Mouse (Mus musculus) mesoderm, embryonic 11.5 days (tissue): ENCODE results near the gene Marcksl1.
"Not testable (repeated sequence)": the region's sequence is repeated elsewhere in the genome, so short reads cannot be mapped to it uniquely, and the experiment has no call there.

ENCODE experiments used
- DNase-seq: peaks from one replicate; pipeline ENCODE4 v3.0.0-alpha.2; 2012; ENCODE audit warnings: low read depth, low spot score

The Marcksl1 gene

GRCm38 (mm10) chr4:129509650-129510049 is 3.7 kb upstream of the Marcksl1 start:
- DNase-seq = no peak

- DNase-seq = no peak
Observed at GRCm38 (mm10) chr4:129510723-129511412, 2.5 kb upstream of the Marcksl1 start.

- no peak for DNase-seq
Observed at GRCm38 (mm10) chr4:129511413-129512096, 1.8 kb upstream of the Marcksl1 start.

GRCm38 (mm10) chr4:129513891-129514290 is 510 bp downstream of the Marcksl1 start:
- no peak for DNase-seq

GRCm38 (mm10) chr4:129514300-129514898 is 1.0 kb downstream of the Marcksl1 start:
- peak; percentile 77 for DNase-seq

GRCm38 (mm10) chr4:129516925-129517324 is 3.5 kb downstream of the Marcksl1 start:
- no peak for DNase-seq

GRCm38 (mm10) chr4:129518519-129518918 is 5.1 kb downstream of the Marcksl1 start:
- no peak for DNase-seq

- DNase-seq = no peak
Observed at GRCm38 (mm10) chr4:129525338-129525737, 12.0 kb downstream of the Marcksl1 start.

- no peak for DNase-seq
Observed at GRCm38 (mm10) chr4:129525889-129526288, 12.5 kb downstream of the Marcksl1 start.

- not testable (repeated sequence) for DNase-seq
Observed at GRCm38 (mm10) chr4:129528901-129529300, 15.5 kb downstream of the Marcksl1 start.

GRCm38 (mm10) chr4:129540012-129540411 is 26.6 kb downstream of the Marcksl1 start:
- DNase-seq = no peak

GRCm38 (mm10) chr4:129541868-129542591 is 28.6 kb downstream of the Marcksl1 start:
- no peak for DNase-seq

- peak; percentile 98 for DNase-seq
Observed at GRCm38 (mm10) chr4:129542592-129543141, 29.3 kb downstream of the Marcksl1 start, which contains the start of gene Hdac1. Hdac1 (minus strand) TSS chr4:129542713.

- DNase-seq = no peak
Observed at GRCm38 (mm10) chr4:129544106-129544505, 30.7 kb downstream of the Marcksl1 start.

GRCm38 (mm10) chr4:129547631-129548030 is 34.2 kb downstream of the Marcksl1 start:
- DNase-seq = not testable (repeated sequence)

GRCm38 (mm10) chr4:129549306-129549705 is 35.9 kb downstream of the Marcksl1 start:
- DNase-seq = peak; percentile 15

GRCm38 (mm10) chr4:129550295-129550694 is 36.9 kb downstream of the Marcksl1 start:
- DNase-seq = peak; percentile 36

- DNase-seq = not testable (repeated sequence)
Observed at GRCm38 (mm10) chr4:129554512-129554911, 41.1 kb downstream of the Marcksl1 start.

- peak; percentile 73 for DNase-seq
Observed at GRCm38 (mm10) chr4:129555421-129555861, 42.1 kb downstream of the Marcksl1 start.

- DNase-seq = no peak
Observed at GRCm38 (mm10) chr4:129555862-129556531, 42.6 kb downstream of the Marcksl1 start.
